Mouse (Mus musculus) megakaryocyte-erythroid progenitor cell, adult 5-6 weeks (primary cell): ENCODE results near the gene Myo9b. TPM values are rescaled to one million over a fixed set of nuclear protein-coding genes. Genes with fewer than 3 reads are reported as not detected.
"Not testable (repeated sequence)": the region's sequence is repeated elsewhere in the genome, so short reads cannot be mapped to it uniquely, and the experiment has no call there.

Source experiments
- ATAC-seq: replicated peaks from 2 replicates; pipeline ENCODE4 v1.8.0; 2016; ENCODE audit warnings: mild to moderate bottlenecking, inconsistent platforms; ENCODE audit not compliant: severe bottlenecking, poor library complexity, low FRiP score, low TSS enrichment
- total RNA-seq, 2 experiments: library from RNA; stranded (forward) in 1 of 2; stranded (reverse) in 1 of 2; fragments of 200-1000, 215-1000 nt in 1 of 2; fragments of >200 nt in 1 of 2; fragmentation: Nextera tagmentation in 1 of 2; gene quantifications; 2 replicates each; pipeline ENCODE4 v1.2.3; 2014 to 2017

Myo9b gene
- 32.9 and 33.2 TPM in 2 replicates for total RNA-seq (2014; fragmentation: Nextera tagmentation)
- 17.6 and 20.4 TPM in 2 replicates for total RNA-seq (2017)

- peak; percentile 95 for ATAC-seq
These were observed at the start of gene Myo9b, which contains the start of gene Haus8 for GRCm38 (mm10) chr8:71272286-71273150. Gene Myo9b, plus strand, starts transcription at chr8:71272714. Gene Haus8, minus strand, starts transcription at chr8:71272934.

- peak; percentile 67; the same call in 1 of the 2 replicates for ATAC-seq
These were observed 48.0 kb upstream of the Myo9b start for GRCm38 (mm10) chr8:71224560-71224959.

- ATAC-seq: no peak
These were observed 29.8 kb upstream of the Myo9b start for GRCm38 (mm10) chr8:71242757-71243156.

GRCm38 (mm10) chr8:71248203-71248602 lies 24.3 kb upstream of the Myo9b start:
- ATAC-seq: no peak

GRCm38 (mm10) chr8:71256545-71257232 lies 15.8 kb upstream of the Myo9b start:
- no peak for ATAC-seq

GRCm38 (mm10) chr8:71261234-71261633 lies 11.3 kb upstream of the Myo9b start:
- peak; percentile 73; the same call in 1 of the 2 replicates for ATAC-seq

GRCm38 (mm10) chr8:71267690-71268089 lies 4.8 kb upstream of the Myo9b start:
- ATAC-seq: no peak

GRCm38 (mm10) chr8:71268286-71268685 lies 4.2 kb upstream of the Myo9b start:
- not testable (repeated sequence) for ATAC-seq

GRCm38 (mm10) chr8:71271630-71272029 lies 884 bp upstream of the Myo9b start:
- no peak for ATAC-seq

- 0 out of 2 replicates have a peak, but pooled peaks have one; percentile 5 for ATAC-seq
These were observed 617 bp downstream of the Myo9b start for GRCm38 (mm10) chr8:71273151-71273510.

GRCm38 (mm10) chr8:71274478-71274877 lies 2.0 kb downstream of the Myo9b start:
- peak; percentile 26; the same call in 1 of the 2 replicates for ATAC-seq

- no peak for ATAC-seq
These were observed 3.7 kb downstream of the Myo9b start for GRCm38 (mm10) chr8:71276166-71276565.

GRCm38 (mm10) chr8:71279409-71279808 lies 6.9 kb downstream of the Myo9b start:
- not testable (repeated sequence) for ATAC-seq

- not testable (repeated sequence) for ATAC-seq
These were observed 9.2 kb downstream of the Myo9b start for GRCm38 (mm10) chr8:71281731-71282130.

GRCm38 (mm10) chr8:71282621-71283020 lies 10.1 kb downstream of the Myo9b start:
- ATAC-seq: no peak

GRCm38 (mm10) chr8:71286223-71286622 lies 13.7 kb downstream of the Myo9b start:
- ATAC-seq: not testable (repeated sequence)

GRCm38 (mm10) chr8:71288441-71288949 lies 16.0 kb downstream of the Myo9b start:
- ATAC-seq: no peak

GRCm38 (mm10) chr8:71289098-71289497 lies 16.6 kb downstream of the Myo9b start:
- no peak for ATAC-seq

GRCm38 (mm10) chr8:71290211-71290610 lies 17.7 kb downstream of the Myo9b start:
- ATAC-seq: no peak

- no peak for ATAC-seq
These were observed 18.4 kb downstream of the Myo9b start for GRCm38 (mm10) chr8:71290911-71291310.
